ENCODE assay signal across 10 mouse cellular contexts in genomic region chr15:102167620-102168021, GRCm38 (mm10). TPM values are rescaled to one million over a fixed set of nuclear protein-coding genes. Genes with fewer than 3 reads are reported as not detected.
A peak's percentile ranks its signal among the peaks of the same experiment; 100 is the strongest.
DNase-seq lines count a peak whose midpoint lies in the region; ATAC-seq and TF ChIP-seq lines count a peak whose summit lies in the region.
"Had no signal": no experiment of that assay in that cellular context is flagged by ENCODE, and none has a peak within 500 bp of the region (broad histone marks: within the 10 kb centered on the region; RNA-seq: fewer than 3 reads in every experiment).

No protein-coding gene starts in this region.

- no peak for TF ChIP-seq CTCF in gastrocnemius, adult 2 months (IDR thresholded peaks at IDR 0.05)

- H3K4me2 ChIP-seq in limb, embryonic 15.5 days: 0 out of 2 replicates have a peak overlapping the region, but pooled peaks have one; percentile 4
- no peak overlapping the region for H3K4me2 ChIP-seq in midbrain, embryonic 16.5 days (ENCODE audit: low read length)

- H3K9ac ChIP-seq in limb, embryonic 15.5 days: no peak overlapping the region
- no peak overlapping the region for H3K9ac ChIP-seq in midbrain, embryonic 16.5 days (ENCODE audit: low read depth, low read length)

- intact Hi-C loops in gastrocnemius, adult 2 months (cut with DNase I): no loop called here
- intact Hi-C loops in gastrocnemius, postnatal 36 days (cut with DNase I): no loop called here

- peak; percentile 61; the same call in 1 of the 2 replicates for ATAC-seq in limb, embryonic 15.5 days (ENCODE audit: insufficient number of reproducible peaks, low FRiP score, low TSS enrichment, low read depth)
- ATAC-seq in midbrain, embryonic 16.5 days: no peak
- ATAC-seq: inflammation-experienced regulatory T-cells, adult 6 months had no signal

- no peak for DNase-seq in gastrocnemius, adult 2 months
- DNase-seq in gastrocnemius, postnatal 36 days: no peak
- DNase-seq in 3134 (ENCODE audit: extremely low read depth, insufficient read length, low spot score): peak; percentile 74
- DNase-seq in embryo, embryonic 10.5 days (ENCODE audit: low spot score): peak; percentile 65
- DNase-seq in frontal cortex, postnatal 10 days (ENCODE audit: low spot score in 2 of 2): no peak
- no peak for DNase-seq in frontal cortex, adult 2 months (ENCODE audit: extremely low spot score in 1 of 2, low spot score in 1 of 2)

- peaks cover 9% of the 10 kb centered on the region for H3K36me3 ChIP-seq in limb, embryonic 15.5 days
- no peaks in the 10 kb centered on the region for H3K36me3 ChIP-seq in midbrain, embryonic 16.5 days (ENCODE audit: control insufficient read depth, insufficient read depth, low read length)

- H3K4me3 ChIP-seq in gastrocnemius, adult 2 months: no peak overlapping the region
- no peak overlapping the region for H3K4me3 ChIP-seq in limb, embryonic 15.5 days
- no peak overlapping the region for H3K4me3 ChIP-seq in midbrain, embryonic 16.5 days (ENCODE audit: low read depth, low read length)

- no peaks in the 10 kb centered on the region for H3K27me3 ChIP-seq in limb, embryonic 15.5 days
- H3K27me3 ChIP-seq in midbrain, embryonic 16.5 days (ENCODE audit: control insufficient read depth, insufficient read depth, low read depth, low read length): no peaks in the 10 kb centered on the region

- H3K4me1 ChIP-seq in limb, embryonic 15.5 days: peaks cover 29% of the 10 kb centered on the region
- no peaks in the 10 kb centered on the region for H3K4me1 ChIP-seq in midbrain, embryonic 16.5 days (ENCODE audit: control insufficient read depth, insufficient read depth, low read length)

- no peaks in the 10 kb centered on the region for H3K9me3 ChIP-seq in limb, embryonic 15.5 days
- H3K9me3 ChIP-seq in midbrain, embryonic 16.5 days (replicated peaks; ENCODE audit: control insufficient read depth, low read length, poor library complexity, severe bottlenecking): no peaks in the 10 kb centered on the region

- WGBS in limb, embryonic 15.5 days: 19% methylated on average over 6 of the region's 6 CpGs
- WGBS in midbrain, embryonic 16.5 days: 73% methylated on average over 6 of the region's 6 CpGs

- peak overlapping the region; percentile 51 for H3K27ac ChIP-seq in gastrocnemius, adult 2 months
- peak overlapping the region; percentile 74 for H3K27ac ChIP-seq in limb, embryonic 15.5 days
- H3K27ac ChIP-seq in midbrain, embryonic 16.5 days (ENCODE audit: low read length): no peak overlapping the region

RNA-seq across cellular contexts. Expression of gene Soat2, which starts 17.3 kb away (rescaled TPM):
- total RNA-seq in gastrocnemius, adult 2 months (2021): under 1 TPM in 1 of 2 experiments, not detected in 1; 0.14 TPM
- under 1 TPM in 1 of 2 experiments, not detected in 1; 0.15 TPM for total RNA-seq in gastrocnemius, postnatal 36 days (2021)
- polyA plus RNA-seq in limb, embryonic 15.5 days (2015; fragmentation: Nextera tagmentation; extraction: Ambion mirVana): 0.61 and 0.81 TPM in 2 replicates
- polyA plus RNA-seq in midbrain, embryonic 16.5 days (2015; fragmentation: Nextera tagmentation; extraction: Ambion mirVana): 0.21 TPM in 1 of 2 replicates, not detected in the other
- polyA plus RNA-seq in frontal cortex, adult 2 months (2012; rRNA removed): 0.16 and 0.25 TPM in 2 replicates
- polyA plus RNA-seq: forebrain, embryonic 11.5 days had no signal

RNA-seq across cellular contexts. Expression of gene Igfbp6, which starts 23.5 kb away (rescaled TPM):
- 10 to 100 TPM; 34.3 to 87.7 TPM for total RNA-seq in gastrocnemius, adult 2 months (2021)
- total RNA-seq in gastrocnemius, postnatal 36 days (2021): 10 to 100 TPM; 42.6 TPM
- 17.5 and 24.6 TPM in 2 replicates for polyA plus RNA-seq in limb, embryonic 15.5 days (2015; fragmentation: Nextera tagmentation; extraction: Ambion mirVana)
- polyA plus RNA-seq in midbrain, embryonic 16.5 days (2015; fragmentation: Nextera tagmentation; extraction: Ambion mirVana): 2.5 and 3.1 TPM in 2 replicates
- polyA plus RNA-seq in frontal cortex, adult 2 months (2012; rRNA removed): 46.3 and 51.8 TPM in 2 replicates
- polyA plus RNA-seq: forebrain, embryonic 11.5 days had no signal

RNA-seq across cellular contexts. Expression of gene Spryd3, which starts 31.6 kb away (rescaled TPM):
- 1 to 10 TPM; 4.4 to 5.8 TPM for total RNA-seq in gastrocnemius, adult 2 months (2021)
- total RNA-seq in gastrocnemius, postnatal 36 days (2021): 1 to 10 TPM; 6.0 to 6.2 TPM
- polyA plus RNA-seq in limb, embryonic 15.5 days (2015; fragmentation: Nextera tagmentation; extraction: Ambion mirVana): 33.4 and 35.4 TPM in 2 replicates
- 81.1 and 95.9 TPM in 2 replicates for polyA plus RNA-seq in midbrain, embryonic 16.5 days (2015; fragmentation: Nextera tagmentation; extraction: Ambion mirVana)
- 127 and 136 TPM in 2 replicates for polyA plus RNA-seq in frontal cortex, adult 2 months (2012; rRNA removed)

RNA-seq across cellular contexts. Expression of gene Zfp740, which starts 35.4 kb away (rescaled TPM):
- 10 to 100 TPM; 26.8 to 29.6 TPM for total RNA-seq in gastrocnemius, adult 2 months (2021)
- 10 to 100 TPM; 24.3 to 26.6 TPM for total RNA-seq in gastrocnemius, postnatal 36 days (2021)
- 51.9 and 59.9 TPM in 2 replicates for polyA plus RNA-seq in limb, embryonic 15.5 days (2015; fragmentation: Nextera tagmentation; extraction: Ambion mirVana)
- 54.0 and 59.2 TPM in 2 replicates for polyA plus RNA-seq in midbrain, embryonic 16.5 days (2015; fragmentation: Nextera tagmentation; extraction: Ambion mirVana)
- 52.4 and 62.1 TPM in 2 replicates for polyA plus RNA-seq in frontal cortex, adult 2 months (2012; rRNA removed)

RNA-seq across cellular contexts. Expression of gene Csad, which starts 36.9 kb away (rescaled TPM):
- 1 to 10 TPM; 5.8 to 8.8 TPM for total RNA-seq in gastrocnemius, adult 2 months (2021)
- 1 to 10 TPM; 7.5 to 7.6 TPM for total RNA-seq in gastrocnemius, postnatal 36 days (2021)
- 80.3 and 81.8 TPM in 2 replicates for polyA plus RNA-seq in limb, embryonic 15.5 days (2015; fragmentation: Nextera tagmentation; extraction: Ambion mirVana)
- polyA plus RNA-seq in midbrain, embryonic 16.5 days (2015; fragmentation: Nextera tagmentation; extraction: Ambion mirVana): 33.1 and 33.2 TPM in 2 replicates
- polyA plus RNA-seq in frontal cortex, adult 2 months (2012; rRNA removed): 32.9 and 42.0 TPM in 2 replicates

Comparison
In these comparisons a context has a peak if more than half of its experiments do, and no peak if none do; other contexts are left out.
1. DNase-seq: peak in 3134 (single experiment) and embryo, embryonic 10.5 days (single experiment); none in gastrocnemius, adult 2 months (single experiment), gastrocnemius, postnatal 36 days (0 of 2), frontal cortex, postnatal 10 days (0 of 2) and frontal cortex, adult 2 months (0 of 2).